Mouse (Mus musculus) spleen, postnatal 4 days (tissue): ENCODE data around the gene Olfr444.

Experiments used
- DNase-seq, 2 experiments: peaks; one replicate each; pipeline ENCODE4 v3.0.0; 2022; ENCODE audit warnings: low spot score in 2 of 2

Olfr444 gene

DNA sequence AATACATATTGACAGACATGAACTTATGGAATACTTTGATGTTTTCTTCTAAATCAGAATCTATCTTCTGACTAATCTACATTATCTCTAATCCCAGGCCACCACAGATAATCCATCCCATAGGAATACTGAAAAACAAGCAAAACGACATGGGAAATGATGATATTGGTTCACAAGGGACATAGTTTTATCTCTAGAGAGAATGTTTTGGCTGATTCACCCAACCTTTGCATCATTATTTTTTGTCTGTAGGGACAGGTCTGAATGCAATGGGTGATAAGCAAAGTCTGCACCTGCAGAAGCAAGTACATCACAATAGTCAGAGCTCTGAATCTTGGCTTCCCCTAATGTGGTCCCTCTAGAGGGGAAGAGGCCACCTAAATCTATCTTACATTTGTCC is at the start of gene Olfr444:
Gene Olfr444, plus strand, starts transcription at position 301 of the 400 bp plus-strand sequence.
- no peak for DNase-seq

DNA sequence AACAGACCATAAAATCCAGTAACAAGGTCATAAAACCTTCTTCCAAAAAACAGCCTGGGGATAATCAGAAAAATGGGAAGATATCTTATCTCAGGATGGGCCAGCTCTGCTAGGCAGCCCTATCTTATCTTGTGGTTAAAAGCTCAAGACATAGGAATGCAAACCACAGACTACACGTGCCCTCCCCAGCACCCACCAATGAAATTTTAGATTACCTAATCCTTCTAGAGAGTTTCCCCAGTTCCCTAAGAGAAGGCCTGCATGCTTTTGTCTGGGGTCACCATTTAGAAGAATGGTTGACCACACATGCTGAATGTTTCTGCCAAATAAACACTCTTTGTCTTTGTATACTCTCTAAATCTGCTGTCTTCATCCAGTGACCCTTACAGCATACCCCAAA is 48.5 kb upstream of the Olfr444 start:
- DNase-seq, result no peak

DNA sequence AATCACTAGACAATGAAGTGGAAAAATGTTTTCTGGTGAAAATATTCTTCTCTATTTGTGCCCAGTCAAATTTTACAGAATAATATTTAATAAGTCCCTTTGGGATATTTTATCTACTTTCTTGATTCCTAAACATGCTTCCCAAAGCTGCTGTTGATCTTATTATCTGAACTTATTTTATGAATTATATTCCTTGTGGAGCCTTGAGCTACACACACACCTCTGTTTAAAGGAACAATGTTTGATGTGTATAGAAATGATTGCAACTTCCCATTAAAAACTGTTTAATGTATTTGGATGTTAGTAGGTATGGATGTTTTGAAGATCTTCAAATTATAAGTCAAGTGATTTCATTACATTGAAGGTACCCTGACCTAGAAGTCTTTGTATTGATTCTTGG is 40.3 kb upstream of the Olfr444 start, which contains the start of gene Olfr447:
Gene Olfr447, plus strand, starts transcription at position 301 of the 400 bp plus-strand sequence.
- no peak for DNase-seq

DNA sequence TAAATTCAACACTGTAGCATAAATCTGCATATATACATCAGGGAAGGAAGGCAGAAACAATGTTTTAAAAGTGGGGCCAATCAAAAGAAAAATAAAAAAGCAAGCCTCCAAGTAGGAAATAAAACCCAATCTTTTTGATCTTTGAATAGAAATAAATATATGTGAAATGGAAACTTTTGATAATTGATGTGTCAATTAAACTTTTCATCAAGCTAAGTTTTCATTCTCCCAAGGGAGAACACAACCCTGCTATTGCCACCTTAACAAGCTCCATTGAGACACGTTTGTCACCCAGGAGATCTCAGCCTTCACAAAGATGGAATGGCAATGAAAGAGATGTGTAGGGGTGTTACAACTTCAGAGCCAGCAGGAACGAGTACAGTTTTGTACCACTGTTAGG is 27.8 kb upstream of the Olfr444 start, which contains the start of gene Olfr446:
Gene Olfr446, plus strand, starts transcription at position 301 of the 400 bp plus-strand sequence.
- DNase-seq, result no peak

DNA sequence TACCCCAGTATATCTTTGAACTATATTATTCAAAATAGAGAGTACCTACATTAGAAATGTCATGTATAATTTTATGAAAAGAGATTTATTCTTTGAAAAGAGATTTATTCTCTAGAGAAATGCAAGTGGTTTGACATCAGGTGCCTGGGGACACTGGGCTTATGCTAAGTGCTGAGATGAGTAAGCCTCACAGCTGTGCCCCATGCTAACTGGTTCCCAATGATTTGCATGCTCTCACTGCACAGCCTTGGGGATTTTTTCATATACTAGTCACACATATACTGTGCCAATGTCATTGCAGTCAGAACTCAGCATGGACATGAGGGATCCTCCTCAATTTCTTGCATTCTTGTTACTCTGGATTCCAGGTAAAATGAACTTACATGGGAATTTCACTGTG is 31.5 kb downstream of the Olfr444 start:
- DNase-seq, result no peak
